Mouse (Mus musculus) heart, embryonic 10.5 days (tissue): Measurements from ENCODE around the gene Nav2. TPM values are rescaled to one million over a fixed set of nuclear protein-coding genes. Genes with fewer than 3 reads are reported as not detected.
A peak's percentile ranks its signal among the peaks of the same experiment; 100 is the strongest.

ENCODE experiments used
- DNase-seq: peaks from one replicate; pipeline ENCODE4 v3.0.0-alpha.2; 2017; ENCODE audit warnings: low spot score
- H3K27ac ChIP-seq: fragments of 300-500 bp; sonication (generic); 2 replicates; pipeline ENCODE4 v1.5.1; 2016; ENCODE audit warnings: mild to moderate bottlenecking
- H3K27me3 ChIP-seq: fragments of 300-500 bp; sonication (generic); 2 replicates; pipeline ENCODE4 v1.6.1; 2016; ENCODE audit warnings: mild to moderate bottlenecking; ENCODE audit not compliant: poor library complexity, insufficient read depth, severe bottlenecking
- H3K36me3 ChIP-seq: fragments of 300-500 bp; sonication (generic); 2 replicates; pipeline ENCODE4 v1.6.1; 2016; ENCODE audit warnings: mild to moderate bottlenecking, moderate library complexity
- H3K4me1 ChIP-seq: fragments of 300-500 bp; sonication (generic); 2 replicates; pipeline ENCODE4 v1.6.1; 2016; ENCODE audit warnings: mild to moderate bottlenecking
- H3K4me3 ChIP-seq: fragments of 300-500 bp; sonication (generic); 2 replicates; pipeline ENCODE4 v1.5.1; 2016; ENCODE audit warnings: mild to moderate bottlenecking, moderate library complexity
- H3K9me3 ChIP-seq: fragments of 300-500 bp; sonication (generic); 2 replicates; pipeline ENCODE4 v1.6.1; 2016; ENCODE audit warnings: mild to moderate bottlenecking, moderate library complexity
- WGBS: fragments of 180-500 bp; shearing (Covaris S2); methylation state at CpG from one replicate; pipeline ENCODE4 v1.1.7; 2016; 5-methylcytosine and 5-hydroxymethylcytosine counted together
- polyA plus RNA-seq: library from polyadenylated mRNA; unstranded; fragments of >200 nt; fragmentation: Nextera tagmentation; extraction: Ambion mirVana; gene quantifications from 2 replicates; pipeline ENCODE4 v1.2.1, GENCODE M21; 2016

The Nav2 gene
- polyA plus RNA-seq, 1 experiment from 2014 or later, result 23.3 TPM

DNA sequence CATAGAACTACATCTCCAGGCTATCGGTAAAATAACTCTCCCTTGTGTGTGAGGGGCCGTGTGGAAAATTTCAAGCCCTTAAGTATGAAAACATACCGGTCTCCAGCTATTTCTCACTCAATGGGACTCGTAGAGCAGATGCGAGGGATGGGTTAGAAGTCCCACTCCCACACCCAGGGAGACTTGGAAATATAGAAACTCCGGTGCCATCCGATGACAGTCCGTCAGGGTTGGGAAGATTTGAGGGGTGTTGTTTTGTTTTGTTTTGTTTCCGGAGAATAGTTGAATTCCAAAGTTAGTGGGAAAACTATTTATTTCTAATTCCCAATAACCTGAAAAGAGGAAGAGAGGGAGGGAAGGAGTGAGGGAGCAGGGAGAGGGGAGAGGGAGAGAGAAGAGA is 728.8 kb downstream of the Nav2 start:
- H3K27me3 ChIP-seq, result peaks cover 98% of the 10 kb centered on the region
- no peaks in the 10 kb centered on the region for H3K9me3 ChIP-seq
- no peaks in the 10 kb centered on the region for H3K36me3 ChIP-seq
- H3K4me3 ChIP-seq, result no peak overlapping the region
- DNase-seq, result no peak
- 4% methylated on average over 9 of the region's 9 CpGs for WGBS
- H3K4me1 ChIP-seq, result peaks cover 21% of the 10 kb centered on the region
- no peak overlapping the region for H3K27ac ChIP-seq

DNA sequence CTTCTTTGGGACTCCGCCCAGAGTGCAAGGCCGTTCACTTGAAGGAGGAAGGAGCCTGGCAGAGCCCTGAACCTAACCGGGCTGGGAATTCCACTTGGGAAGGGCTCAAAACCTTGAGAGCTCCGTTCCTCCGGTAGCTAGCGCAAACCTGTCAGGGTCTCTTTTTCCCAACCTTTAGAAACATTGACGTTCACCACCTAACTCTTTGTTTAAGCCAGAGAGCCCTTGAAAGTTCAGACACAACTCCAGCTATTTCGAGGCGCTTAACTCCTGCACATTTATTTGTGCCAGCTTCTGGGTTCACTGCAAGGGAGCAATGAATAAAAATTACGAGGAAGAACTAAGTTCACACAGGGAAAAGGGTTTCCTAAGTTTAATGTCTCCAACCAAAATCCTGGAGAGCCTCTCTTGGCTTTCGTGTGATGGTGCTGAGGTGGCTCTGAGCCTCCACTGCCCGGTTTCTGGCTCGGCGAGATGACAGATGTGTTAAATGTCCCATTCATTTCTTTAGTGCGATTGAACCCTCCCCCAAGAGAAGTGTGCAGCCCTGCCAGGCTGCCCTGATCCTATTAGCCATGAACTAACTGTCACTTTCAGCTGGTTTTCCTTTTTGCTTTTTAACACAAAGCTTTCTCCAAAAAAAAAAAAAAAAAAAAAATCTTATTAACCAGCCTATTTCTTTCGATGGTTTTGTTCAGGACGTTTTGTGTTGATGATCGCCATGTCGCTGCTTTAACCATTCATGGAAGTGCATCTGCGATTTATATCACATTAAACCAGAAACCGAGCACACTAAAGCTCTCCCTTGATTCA is 729.5 kb downstream of the Nav2 start:
- no peaks in the 10 kb centered on the region for H3K9me3 ChIP-seq
- no peak overlapping the region for H3K4me3 ChIP-seq
- H3K36me3 ChIP-seq, result no peaks in the 10 kb centered on the region
- H3K4me1 ChIP-seq, result peaks cover 17% of the 10 kb centered on the region
- H3K27ac ChIP-seq, result no peak overlapping the region
- peaks cover 98% of the 10 kb centered on the region for H3K27me3 ChIP-seq
- WGBS, result under 1% methylated on average over 21 of the region's 21 CpGs
- DNase-seq, result no peak

- Histone ChIP-seq H3K9me3 (no peaks in the 10 kb centered on the region), H3K27ac (no peak overlapping the region), H3K36me3 (no peaks in the 10 kb centered on the region), H3K4me3 (peak overlapping the region; percentile 41), H3K4me1 (peaks cover 10% of the 10 kb centered on the region; the same call in 1 of the 2 replicates), H3K27me3 (peaks cover 91% of the 10 kb centered on the region)
- WGBS, result 2% methylated on average over 35 of the region's 35 CpGs
- DNase-seq, result no peak
These were observed 730.6 kb downstream of the Nav2 start for GRCm38 (mm10) chr7:49638941-49639776.

GRCm38 (mm10) chr7:49639864-49640708 is 731.6 kb downstream of the Nav2 start:
- WGBS, result 12% methylated on average over 18 of the region's 18 CpGs
- DNase-seq, result no peak
- Histone ChIP-seq H3K9me3 (no peaks in the 10 kb centered on the region), H3K36me3 (no peaks in the 10 kb centered on the region), H3K27ac (no peak overlapping the region), H3K27me3 (peaks cover 81% of the 10 kb centered on the region), H3K4me1 (peaks cover 8% of the 10 kb centered on the region; the same call in 1 of the 2 replicates), H3K4me3 (no peak overlapping the region)

- Histone ChIP-seq H3K4me3 (no peak overlapping the region), H3K27me3 (peaks cover 74% of the 10 kb centered on the region), H3K9me3 (no peaks in the 10 kb centered on the region), H3K27ac (no peak overlapping the region), H3K36me3 (no peaks in the 10 kb centered on the region), H3K4me1 (0 out of 2 replicates have a peak, but pooled peaks cover 4% of the 10 kb centered on the region)
- no peak for DNase-seq
- WGBS, result 20% methylated on average over 3 of the region's 3 CpGs
These were observed 732.3 kb downstream of the Nav2 start for GRCm38 (mm10) chr7:49640709-49641305.

Other genes starting within 250 kb of the Nav2 start
- 34.8 and 37.7 TPM in 2 replicates for gene Zdhhc13, start 119.7 kb upstream of the Nav2 start, polyA plus RNA-seq
- 905 and 1,263 TPM in 2 replicates for gene Csrp3, start 60.7 kb upstream of the Nav2 start, polyA plus RNA-seq
- gene E2f8, start 27.1 kb upstream of the Nav2 start, polyA plus RNA-seq, result 21.9 and 25.4 TPM in 2 replicates